Mouse (Mus musculus): ENCODE results near the gene Ak9. TPM values are rescaled to one million over a fixed set of nuclear protein-coding genes. Genes with fewer than 3 reads are reported as not detected.

Gene Ak9
- polyA plus RNA-seq, 1 experiment from 2014 or later, result not detected

DNA sequence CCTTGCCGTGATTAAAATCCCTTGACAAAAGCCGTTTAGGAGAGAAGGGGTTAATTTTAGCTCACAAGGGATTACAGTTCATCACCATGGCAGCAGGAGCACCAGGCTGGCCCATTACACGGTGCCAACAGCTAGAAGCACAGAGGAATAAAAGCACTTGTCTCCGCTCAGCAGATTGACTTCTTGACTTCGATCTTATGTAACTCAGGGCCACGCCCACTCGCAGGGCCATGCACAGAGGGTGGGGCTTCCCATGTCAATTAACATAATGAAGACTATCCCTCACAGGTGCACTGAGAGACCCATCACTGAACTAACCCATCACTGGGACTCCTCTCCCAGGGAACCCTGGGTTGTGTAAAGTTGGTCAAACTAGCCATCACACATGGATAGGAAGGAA lies 8.6 kb upstream of the Ak9 start:
- Histone ChIP-seq H3K9me3 (replicated peaks; ENCODE audit: control insufficient read depth, low read length) (no peaks in the 10 kb centered on the region), H3K36me3 (replicated peaks; ENCODE audit: control insufficient read depth, insufficient read depth, low read depth, low read length) (no peaks in the 10 kb centered on the region), H3K27me3 (ENCODE audit: control insufficient read depth, insufficient read depth, low read length) (no peaks in the 10 kb centered on the region), H3K4me3 (ENCODE audit: low read depth, low read length) (no peak overlapping the region), H3K4me2 (ENCODE audit: low read depth, low read length) (no peak overlapping the region), H3K27ac (replicated peaks; ENCODE audit: low read depth, low read length) (no peak overlapping the region), H3K9ac (replicated peaks; ENCODE audit: low read length) (no peak overlapping the region), H3K4me1 (ENCODE audit: control insufficient read depth, insufficient read depth, low read length) (no peaks in the 10 kb centered on the region; the same call in 1 of the 2 replicates)
- DNase-seq (ENCODE audit: low spot score), result no peak
- no peak; the same call in 1 of the 2 replicates for ATAC-seq (replicated peaks; ENCODE audit: insufficient number of reproducible peaks, low FRiP score, low TSS enrichment, low read depth)
- 48% methylated on average over 7 of the region's 7 CpGs for WGBS

DNA sequence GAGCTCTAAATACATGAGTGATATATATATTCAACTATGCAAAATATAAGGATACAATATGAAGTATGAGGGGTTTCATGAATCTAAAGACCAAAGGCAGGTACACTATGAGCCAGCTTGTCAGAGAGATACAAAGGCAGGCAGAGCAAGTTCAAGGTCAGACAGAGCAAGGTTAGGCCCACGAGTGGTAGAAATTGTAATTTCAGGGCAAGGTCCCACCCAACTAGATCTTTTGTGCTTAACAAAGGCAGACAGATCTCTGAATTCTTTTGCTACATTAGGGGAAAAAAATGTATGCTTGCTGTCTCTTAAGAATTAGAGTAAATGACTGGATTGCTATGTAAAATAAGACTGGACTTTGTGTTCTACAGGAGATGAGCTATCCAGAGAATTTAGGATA lies 3.6 kb upstream of the Ak9 start:
- no peak overlapping the region for H3K9ac ChIP-seq (replicated peaks; ENCODE audit: low read length)
- WGBS, result 55% methylated on average over 1 of the region's 1 CpGs
- DNase-seq (ENCODE audit: low spot score) (no peak), ATAC-seq (replicated peaks; ENCODE audit: insufficient number of reproducible peaks, low FRiP score, low TSS enrichment, low read depth) (no peak)
- H3K36me3 ChIP-seq (replicated peaks; ENCODE audit: control insufficient read depth, insufficient read depth, low read depth, low read length), result no peaks in the 10 kb centered on the region
- no peak overlapping the region for H3K27ac ChIP-seq (replicated peaks; ENCODE audit: low read depth, low read length)
- no peaks in the 10 kb centered on the region for H3K9me3 ChIP-seq (replicated peaks; ENCODE audit: control insufficient read depth, low read length)
- H3K27me3 ChIP-seq (ENCODE audit: control insufficient read depth, insufficient read depth, low read length), result no peaks in the 10 kb centered on the region
- H3K4me3 ChIP-seq (ENCODE audit: low read depth, low read length), result no peak overlapping the region
- H3K4me2 ChIP-seq (ENCODE audit: low read depth, low read length), result no peak overlapping the region
- no peaks in the 10 kb centered on the region for H3K4me1 ChIP-seq (ENCODE audit: control insufficient read depth, insufficient read depth, low read length)

DNA sequence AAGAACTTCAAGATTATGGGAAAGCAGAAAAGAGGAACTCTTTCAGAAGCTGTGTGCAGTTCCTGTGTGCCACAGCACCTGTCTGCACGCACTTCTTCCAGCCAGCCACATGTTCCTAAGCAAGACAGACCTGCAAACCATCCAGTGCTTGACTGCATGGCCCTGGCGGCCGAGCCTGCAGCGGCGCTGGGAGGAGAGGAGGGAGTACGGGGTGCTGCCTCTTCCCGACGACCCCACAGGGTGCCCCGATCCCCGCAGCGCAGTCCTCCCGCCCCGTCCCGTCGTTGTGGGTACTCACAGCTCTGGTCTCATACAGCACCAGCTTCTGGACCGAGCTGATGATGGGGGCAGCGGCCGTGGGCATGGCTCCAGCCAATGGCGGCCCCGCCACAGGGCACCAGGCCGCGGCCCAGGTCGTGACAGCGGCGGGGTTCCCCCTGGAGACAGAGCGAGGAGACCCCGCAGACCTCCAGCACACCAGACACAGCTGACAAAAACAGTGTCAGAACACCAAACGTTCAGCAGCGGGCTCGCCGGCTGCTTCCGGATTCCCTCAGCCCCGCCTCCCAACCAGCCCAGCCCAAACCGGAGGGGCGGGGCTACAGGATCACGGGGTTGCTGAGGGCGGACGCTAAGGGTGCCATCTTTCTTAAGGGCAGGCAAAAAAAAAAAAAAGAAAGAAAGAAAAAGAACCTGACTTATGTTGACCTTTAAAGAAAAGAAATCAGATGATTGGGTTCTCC lies 920 bp upstream of the Ak9 start, which contains the start of gene Fig4:
Gene Fig4 (minus strand): TSS at position 572 of the 743 bp plus-strand sequence.
- peak within 1 kb of the TSS; percentile 79 for H3K4me3 ChIP-seq (ENCODE audit: low read depth, low read length)
- peak within 1 kb of the TSS; percentile 79 for H3K4me2 ChIP-seq (ENCODE audit: low read depth, low read length)
- peak within 1 kb of the TSS; percentile 72 for H3K9ac ChIP-seq (replicated peaks; ENCODE audit: low read length)
- DNase-seq (ENCODE audit: low spot score) (peak; percentile 94), ATAC-seq (replicated peaks; ENCODE audit: insufficient number of reproducible peaks, low FRiP score, low TSS enrichment, low read depth) (peak; percentile 87)
- no peak within 1 kb of the TSS for H3K27ac ChIP-seq (replicated peaks; ENCODE audit: low read depth, low read length)
- no peaks in the 10 kb centered on the region for H3K9me3 ChIP-seq (replicated peaks; ENCODE audit: control insufficient read depth, low read length)
- no peaks in the 10 kb centered on the region for H3K27me3 ChIP-seq (ENCODE audit: control insufficient read depth, insufficient read depth, low read length)
- H3K36me3 ChIP-seq (replicated peaks; ENCODE audit: control insufficient read depth, insufficient read depth, low read depth, low read length), result no peaks in the 10 kb centered on the region
- no peaks in the 10 kb centered on the region for H3K4me1 ChIP-seq (ENCODE audit: control insufficient read depth, insufficient read depth, low read length)
- WGBS, result under 1% methylated on average over 38 of the region's 38 CpGs

GRCm38 (mm10) chr10:41304961-41305455 lies 1.2 kb downstream of the Ak9 start:
- Histone ChIP-seq H3K36me3 (replicated peaks; ENCODE audit: control insufficient read depth, insufficient read depth, low read depth, low read length) (no peaks in the 10 kb centered on the region), H3K27ac (replicated peaks; ENCODE audit: low read depth, low read length) (no peak overlapping the region), H3K27me3 (ENCODE audit: control insufficient read depth, insufficient read depth, low read length) (no peaks in the 10 kb centered on the region), H3K4me1 (ENCODE audit: control insufficient read depth, insufficient read depth, low read length) (no peaks in the 10 kb centered on the region), H3K4me3 (ENCODE audit: low read depth, low read length) (no peak overlapping the region), H3K9ac (replicated peaks; ENCODE audit: low read length) (no peak overlapping the region), H3K9me3 (replicated peaks; ENCODE audit: control insufficient read depth, low read length) (no peaks in the 10 kb centered on the region), H3K4me2 (ENCODE audit: low read depth, low read length) (no peak overlapping the region)
- DNase-seq (ENCODE audit: low spot score) (no peak), ATAC-seq (replicated peaks; ENCODE audit: insufficient number of reproducible peaks, low FRiP score, low TSS enrichment, low read depth) (no peak)
- 79% methylated on average over 9 of the region's 9 CpGs for WGBS

DNA sequence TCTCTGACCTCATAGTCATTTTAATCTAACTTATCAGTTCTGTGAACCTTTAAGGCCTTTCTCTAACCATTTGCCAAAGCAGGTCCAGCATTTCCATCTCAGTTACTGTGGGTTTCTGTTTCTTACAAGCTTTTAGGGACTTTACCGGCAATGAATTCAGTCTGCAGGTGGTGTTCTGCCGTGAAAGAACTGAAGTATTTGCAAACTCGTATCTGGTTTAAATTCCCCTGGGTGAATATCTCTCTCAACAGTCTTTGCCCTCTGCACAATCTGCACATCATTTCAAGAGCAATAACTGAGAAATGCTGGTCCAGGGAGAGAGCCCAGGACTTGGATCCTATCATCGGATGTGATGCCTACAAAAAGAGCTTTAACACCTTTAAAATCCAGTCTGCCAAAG lies 4.4 kb downstream of the Ak9 start:
- Histone ChIP-seq H3K9me3 (replicated peaks; ENCODE audit: control insufficient read depth, low read length) (no peaks in the 10 kb centered on the region), H3K27me3 (ENCODE audit: control insufficient read depth, insufficient read depth, low read length) (no peaks in the 10 kb centered on the region), H3K4me1 (ENCODE audit: control insufficient read depth, insufficient read depth, low read length) (no peaks in the 10 kb centered on the region), H3K27ac (replicated peaks; ENCODE audit: low read depth, low read length) (no peak overlapping the region), H3K4me2 (ENCODE audit: low read depth, low read length) (no peak overlapping the region), H3K4me3 (ENCODE audit: low read depth, low read length) (no peak overlapping the region), H3K9ac (replicated peaks; ENCODE audit: low read length) (no peak overlapping the region), H3K36me3 (replicated peaks; ENCODE audit: control insufficient read depth, insufficient read depth, low read depth, low read length) (no peaks in the 10 kb centered on the region)
- 89% methylated on average over 4 of the region's 4 CpGs for WGBS
- ATAC-seq (replicated peaks; ENCODE audit: insufficient number of reproducible peaks, low FRiP score, low TSS enrichment, low read depth) (no peak), DNase-seq (ENCODE audit: low spot score) (no peak)

DNA sequence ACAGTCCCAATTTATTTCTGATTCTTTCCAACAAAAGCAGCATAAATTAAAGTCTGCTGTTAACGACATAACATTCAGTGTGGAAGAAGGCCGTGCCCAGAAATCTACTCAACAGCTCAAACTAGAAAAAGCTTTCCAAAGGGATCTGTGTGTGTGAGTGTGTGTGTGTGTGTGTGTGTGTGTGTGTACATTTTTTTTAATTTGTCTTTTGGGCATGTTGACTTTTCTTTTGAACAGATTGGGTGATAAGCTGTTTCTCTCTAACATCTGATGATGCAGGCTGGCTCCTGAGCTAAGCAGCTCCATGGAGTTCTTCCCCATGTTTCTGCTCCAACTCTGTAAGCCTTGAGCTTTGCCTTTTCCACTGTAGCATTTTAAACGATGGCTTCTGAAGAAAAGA lies 12.1 kb downstream of the Ak9 start:
- 84% methylated on average over 3 of the region's 3 CpGs for WGBS

DNA sequence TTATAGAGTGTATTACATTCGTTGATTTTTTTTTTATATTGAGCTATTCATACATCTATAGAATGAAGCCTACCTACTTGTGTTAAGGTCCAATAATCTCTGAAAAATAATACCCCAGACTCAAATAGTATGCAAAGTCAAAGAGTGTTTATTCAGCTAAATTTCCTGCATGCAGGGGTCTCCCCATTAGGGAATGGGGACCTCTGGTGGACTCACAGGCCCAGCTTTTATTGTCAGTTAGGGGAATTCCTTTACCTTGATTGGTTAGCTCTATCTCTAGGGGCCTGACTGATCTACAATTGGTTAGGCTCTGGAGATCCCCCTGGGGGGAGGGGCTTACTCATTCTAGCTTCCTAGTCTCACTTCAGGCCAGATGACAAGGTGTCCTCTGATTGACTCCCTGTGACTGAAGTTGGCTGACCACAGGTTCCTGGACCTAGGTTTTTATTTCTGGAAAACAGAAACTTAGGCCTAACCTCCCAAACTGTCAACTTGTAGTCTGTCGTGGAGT lies 28.8 kb downstream of the Ak9 start:
- H3K9ac ChIP-seq (replicated peaks; ENCODE audit: low read length), result no peak overlapping the region
- ATAC-seq (replicated peaks; ENCODE audit: insufficient number of reproducible peaks, low FRiP score, low TSS enrichment, low read depth) (no peak), DNase-seq (ENCODE audit: low spot score) (no peak)
- no peaks in the 10 kb centered on the region for H3K36me3 ChIP-seq (replicated peaks; ENCODE audit: control insufficient read depth, insufficient read depth, low read depth, low read length)
- H3K9me3 ChIP-seq (replicated peaks; ENCODE audit: control insufficient read depth, low read length), result no peaks in the 10 kb centered on the region
- H3K27me3 ChIP-seq (ENCODE audit: control insufficient read depth, insufficient read depth, low read length), result no peaks in the 10 kb centered on the region
- no peak overlapping the region for H3K4me3 ChIP-seq (ENCODE audit: low read depth, low read length)
- 88% methylated on average over 2 of the region's 2 CpGs for WGBS
- no peak overlapping the region for H3K4me2 ChIP-seq (ENCODE audit: low read depth, low read length)
- no peak overlapping the region for H3K27ac ChIP-seq (replicated peaks; ENCODE audit: low read depth, low read length)
- H3K4me1 ChIP-seq (ENCODE audit: control insufficient read depth, insufficient read depth, low read length), result no peaks in the 10 kb centered on the region

More for the DNA sequence above, 12.1 kb downstream of the Ak9 start:
- Histone ChIP-seq H3K4me1 (ENCODE audit: control insufficient read depth, insufficient read depth, low read length) (no peaks in the 10 kb centered on the region), H3K27ac (replicated peaks; ENCODE audit: low read depth, low read length) (no peak overlapping the region), H3K36me3 (replicated peaks; ENCODE audit: control insufficient read depth, insufficient read depth, low read depth, low read length) (no peaks in the 10 kb centered on the region), H3K4me2 (ENCODE audit: low read depth, low read length) (no peak overlapping the region), H3K9me3 (replicated peaks; ENCODE audit: control insufficient read depth, low read length) (no peaks in the 10 kb centered on the region), H3K27me3 (ENCODE audit: control insufficient read depth, insufficient read depth, low read length) (no peaks in the 10 kb centered on the region), H3K4me3 (ENCODE audit: low read depth, low read length) (no peak overlapping the region), H3K9ac (replicated peaks; ENCODE audit: low read length) (no peak overlapping the region)
- ATAC-seq (replicated peaks; ENCODE audit: insufficient number of reproducible peaks, low FRiP score, low TSS enrichment, low read depth) (no peak), DNase-seq (ENCODE audit: low spot score) (no peak)

- Histone ChIP-seq H3K4me2 (ENCODE audit: low read depth, low read length) (no peak overlapping the region), H3K36me3 (replicated peaks; ENCODE audit: control insufficient read depth, insufficient read depth, low read depth, low read length) (no peaks in the 10 kb centered on the region), H3K4me1 (ENCODE audit: control insufficient read depth, insufficient read depth, low read length) (no peaks in the 10 kb centered on the region), H3K9me3 (replicated peaks; ENCODE audit: control insufficient read depth, low read length) (no peaks in the 10 kb centered on the region), H3K27ac (replicated peaks; ENCODE audit: low read depth, low read length) (no peak overlapping the region), H3K27me3 (ENCODE audit: control insufficient read depth, insufficient read depth, low read length) (no peaks in the 10 kb centered on the region), H3K9ac (replicated peaks; ENCODE audit: low read length) (no peak overlapping the region), H3K4me3 (ENCODE audit: low read depth, low read length) (no peak overlapping the region)
- ATAC-seq (replicated peaks; ENCODE audit: insufficient number of reproducible peaks, low FRiP score, low TSS enrichment, low read depth) (no peak), DNase-seq (ENCODE audit: low spot score) (no peak)
- 87% methylated on average over 7 of the region's 7 CpGs for WGBS
Observed at GRCm38 (mm10) chr10:41341346-41341745, 37.6 kb downstream of the Ak9 start.

Data from embryonic facial prominence, embryonic 11.5 days (tissue).